Mouse (Mus musculus) adrenal gland, postnatal 25 days (tissue): ENCODE data around the gene Arsk. TPM values are rescaled to one million over a fixed set of nuclear protein-coding genes. Genes with fewer than 3 reads are reported as not detected.

Experiments used
- DNase-seq: peaks from one replicate; pipeline ENCODE4 v3.0.0; 2021; ENCODE audit warnings: mixed read lengths
- long read RNA-seq: library from polyadenylated mRNA; stranded (forward); transcript quantifications from one replicate; pipeline ENCODE4 v2.0.0, GENCODE M21; 2021
- total RNA-seq: library from RNA; stranded (reverse); gene quantifications from 2 replicates; pipeline ENCODE4 v1.2.3, GENCODE M21; 2021

Arsk gene
- 8.0 and 11.2 TPM in 2 replicates for total RNA-seq
- long read RNA-seq, transcript Arsk-201 (8 exons, 3,657 nt) = major isoform, 7 of 9 reads
- long read RNA-seq, partial matches to known transcripts = 2 of 9 reads
- long read RNA-seq, other reads (novel, unspliced or antisense) = 0 of 9 reads

DNA sequence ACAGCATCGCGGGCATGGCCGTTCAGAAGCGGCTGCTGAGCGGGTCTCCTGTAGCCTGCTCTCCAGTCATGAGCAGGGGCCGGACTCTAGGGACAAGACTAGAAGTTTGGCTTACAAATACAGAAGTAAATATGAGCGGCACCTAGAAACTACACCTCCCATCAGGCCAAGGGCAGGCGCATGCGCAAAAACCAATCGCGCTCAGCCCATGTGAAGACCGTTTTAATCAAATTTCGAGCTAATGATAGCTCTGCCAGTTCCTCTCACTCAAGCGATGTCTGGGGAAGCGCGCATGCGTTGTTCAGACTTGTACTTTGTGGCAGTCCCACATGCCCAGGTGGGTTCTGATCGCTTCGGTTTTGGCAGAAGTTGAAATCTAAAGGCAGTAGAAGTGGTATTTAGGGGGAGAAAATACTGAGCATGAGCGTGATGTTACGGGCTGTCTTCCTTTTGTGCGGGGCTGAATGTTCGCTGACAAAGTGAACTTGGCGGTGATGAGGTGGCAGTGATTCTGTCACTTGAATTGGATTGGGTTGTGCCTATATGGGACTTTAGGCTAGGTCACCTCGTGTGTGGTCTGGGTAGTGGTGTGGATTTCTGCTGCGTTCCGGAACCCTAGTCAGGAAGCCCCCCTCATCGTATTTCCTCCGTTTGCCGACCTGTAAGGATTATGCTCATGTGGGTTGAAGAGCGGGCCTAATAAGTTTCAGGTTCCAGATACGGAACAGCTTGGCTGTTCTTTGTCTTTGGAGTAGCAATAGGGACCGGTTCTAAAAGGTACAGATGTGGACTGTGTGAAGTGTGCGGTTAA lies at the start of gene Arsk, which contains the start of gene Ttc37:
Arsk (minus strand) TSS at position 168 of the 811 bp plus-strand sequence.
Ttc37 (plus strand) TSS at position 242 of the 811 bp plus-strand sequence.
- DNase-seq = peak; percentile 94

DNA sequence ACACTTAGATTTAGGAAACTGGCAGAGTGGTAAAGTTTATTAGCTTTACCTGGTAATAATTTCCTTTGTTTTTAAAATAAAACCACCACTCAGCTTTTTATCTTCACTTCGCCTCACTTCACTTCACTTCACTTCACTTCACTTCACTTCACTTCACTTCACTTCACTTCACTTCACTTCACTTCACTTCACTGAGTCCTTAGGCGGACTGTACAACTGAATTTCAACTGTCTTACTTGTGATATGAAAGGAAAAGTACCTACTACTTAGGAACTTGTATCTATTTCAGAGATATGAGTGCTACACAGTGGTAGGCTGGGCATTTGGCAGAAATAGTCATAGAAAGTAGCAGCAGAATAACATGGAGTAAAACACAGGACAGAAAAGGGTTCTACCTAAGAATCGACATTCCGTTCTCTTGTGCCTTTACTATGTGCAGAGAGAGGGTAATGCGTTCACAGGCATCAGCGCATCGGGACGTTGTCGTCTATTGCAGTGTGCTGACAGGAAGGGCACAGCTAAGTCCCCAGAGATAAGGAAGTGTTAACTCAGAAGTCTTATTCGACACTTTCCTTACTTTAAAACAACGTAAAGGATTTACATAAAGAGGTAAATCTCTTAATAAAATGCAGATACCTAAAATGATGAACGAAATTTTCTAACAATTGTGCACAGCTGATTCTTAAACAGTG lies 42.8 kb upstream of the Arsk start:
- DNase-seq = no peak

DNA sequence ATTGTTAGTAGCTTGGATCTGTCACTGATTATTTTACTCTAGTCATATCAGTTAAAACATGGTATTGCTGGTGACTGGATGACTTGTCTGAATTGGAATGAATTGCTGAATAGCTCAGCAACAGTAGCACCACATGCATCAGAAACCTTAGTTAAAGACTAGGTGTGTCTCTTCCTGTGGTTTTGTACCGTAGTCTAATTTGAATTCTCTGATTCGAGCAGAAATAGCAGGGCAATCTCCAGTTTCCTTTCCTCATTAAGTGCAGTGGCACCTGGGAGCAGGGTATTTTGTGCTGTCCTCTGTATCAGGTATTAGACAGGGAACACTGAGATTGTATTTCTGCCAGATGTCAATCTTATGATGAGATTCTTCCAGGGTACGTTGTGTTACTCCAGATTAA lies 40.4 kb upstream of the Arsk start:
- DNase-seq = no peak

DNA sequence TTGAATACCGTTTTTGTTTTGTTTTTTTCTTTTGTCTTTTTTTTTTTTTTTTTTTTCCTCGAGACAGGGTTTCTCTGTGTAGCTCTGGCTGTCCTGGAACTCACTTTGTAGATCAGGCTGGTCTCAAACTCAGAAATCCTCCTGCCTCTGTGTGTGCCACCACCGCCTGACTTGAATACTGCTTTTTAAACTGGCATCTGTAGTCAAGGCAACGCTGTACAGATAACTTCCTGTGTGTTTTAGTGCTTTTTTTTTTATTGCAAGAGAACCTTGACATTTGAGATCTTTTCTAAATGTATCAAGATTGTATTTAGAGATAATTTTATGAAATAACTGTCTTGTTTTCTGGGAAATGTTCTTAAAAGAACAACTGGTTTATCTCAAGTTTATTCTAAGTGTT lies 34.0 kb upstream of the Arsk start:
- DNase-seq = no peak

DNA sequence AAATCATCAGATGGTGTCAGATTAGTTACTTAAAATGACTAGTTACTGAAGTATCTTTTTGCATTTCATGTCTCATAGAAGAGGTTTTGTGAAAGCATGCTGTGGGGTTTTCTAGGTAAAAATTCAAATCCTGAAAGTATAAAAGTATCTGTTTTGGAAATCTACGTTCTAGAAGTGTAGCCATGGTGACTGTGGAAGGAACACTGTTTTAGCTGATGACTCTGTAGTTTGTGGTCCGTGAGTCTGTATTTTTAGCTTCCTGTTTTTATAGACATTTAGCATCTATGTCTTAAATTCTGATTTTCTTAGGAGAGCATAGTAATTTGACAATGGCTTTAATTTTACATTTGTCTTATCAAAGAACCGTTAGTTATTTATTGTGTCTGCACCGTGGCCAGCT lies 30.3 kb upstream of the Arsk start:
- DNase-seq = no peak

DNA sequence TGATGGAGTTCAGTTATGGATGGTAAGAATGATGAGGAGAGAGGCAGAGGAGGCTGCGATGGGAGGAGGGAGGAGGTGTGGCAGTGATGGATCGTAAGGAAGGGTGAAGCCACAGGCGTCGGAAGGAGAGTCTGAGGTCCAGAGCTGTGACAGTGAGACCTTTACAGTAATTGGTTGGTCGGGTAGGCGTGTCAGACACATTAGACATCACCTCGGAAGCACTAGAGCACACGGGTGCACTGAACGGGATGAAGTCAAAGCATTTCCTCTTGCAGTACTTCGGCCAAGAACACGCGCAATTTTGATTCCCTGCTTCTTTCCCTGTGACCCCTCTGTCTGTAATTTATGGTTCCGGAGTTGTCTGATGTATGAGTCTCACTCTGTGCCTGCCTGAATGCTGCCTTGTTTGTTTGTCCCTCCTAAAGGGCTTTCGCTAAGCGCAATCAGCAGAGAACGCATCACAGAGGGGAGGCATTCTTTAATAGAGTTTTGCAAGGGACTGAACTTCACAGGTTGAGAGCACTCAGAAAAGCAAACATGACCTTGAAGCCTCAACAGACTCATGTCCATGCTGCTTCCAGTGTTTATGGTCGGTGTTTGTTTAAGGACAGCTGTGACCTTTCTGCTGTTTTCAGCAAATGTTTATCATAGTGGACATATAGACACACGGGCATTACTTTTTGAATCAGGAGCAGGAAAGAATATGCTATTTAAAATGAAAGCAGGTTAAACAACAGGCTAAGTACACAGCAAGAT lies 10.8 kb upstream of the Arsk start:
- no peak for DNase-seq

DNA sequence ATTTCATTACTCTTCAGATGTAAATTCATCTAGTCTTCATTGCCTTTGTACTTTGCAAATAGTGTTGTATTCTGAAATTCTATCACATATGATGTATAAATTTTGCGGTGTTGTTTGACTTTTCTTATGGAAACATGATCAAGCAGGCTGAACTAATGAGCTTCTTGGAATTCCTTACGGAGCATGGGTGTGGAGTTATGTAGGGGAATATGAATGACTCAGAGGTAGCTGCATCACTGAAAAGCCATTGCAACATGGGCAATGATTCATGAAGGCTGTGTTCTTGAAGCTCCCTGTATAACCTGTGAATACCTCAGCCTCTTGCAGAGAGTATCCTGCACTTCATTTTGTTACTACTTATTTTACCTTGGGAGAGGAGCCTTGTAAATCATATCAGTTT lies 3.5 kb upstream of the Arsk start:
- DNase-seq = no peak

DNA sequence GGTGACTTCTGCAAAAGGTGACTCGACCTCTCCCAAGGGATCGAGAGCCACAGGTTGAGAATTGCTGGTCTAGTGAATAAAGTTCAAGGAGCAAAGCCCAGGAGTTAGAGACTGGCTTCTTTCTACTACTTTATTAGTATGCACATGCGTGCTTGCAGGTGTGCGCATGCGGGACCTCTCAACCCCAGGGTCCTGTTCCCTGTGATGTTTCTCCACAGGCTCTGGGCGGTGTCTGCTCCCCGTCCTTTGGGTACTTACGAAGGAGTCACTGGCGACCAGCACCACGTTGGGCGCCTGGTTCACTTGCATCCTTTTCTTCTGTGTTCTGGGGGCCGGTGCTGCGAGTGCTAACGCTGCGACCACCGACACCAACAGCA lies 356 bp downstream of the Arsk start:
- peak; percentile 46 for DNase-seq

DNA sequence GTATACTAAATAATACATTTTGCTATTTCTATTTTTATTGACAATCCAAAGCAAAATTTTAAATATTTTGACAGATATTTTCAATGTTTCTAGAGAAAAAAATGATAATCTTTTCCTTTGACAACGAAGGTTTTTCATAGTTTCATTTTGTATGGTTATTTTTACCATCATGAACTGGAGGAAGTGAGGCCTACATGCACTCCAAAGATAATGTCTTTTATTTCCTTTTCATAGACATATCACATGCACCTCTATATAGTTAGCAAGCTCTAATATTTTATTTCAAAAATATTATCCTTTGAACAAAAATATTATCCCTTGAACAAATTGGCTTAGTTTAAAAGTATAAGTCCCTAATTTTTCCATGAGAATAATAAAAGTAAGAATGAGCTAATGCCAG lies 24.1 kb downstream of the Arsk start:
- no peak for DNase-seq

DNA sequence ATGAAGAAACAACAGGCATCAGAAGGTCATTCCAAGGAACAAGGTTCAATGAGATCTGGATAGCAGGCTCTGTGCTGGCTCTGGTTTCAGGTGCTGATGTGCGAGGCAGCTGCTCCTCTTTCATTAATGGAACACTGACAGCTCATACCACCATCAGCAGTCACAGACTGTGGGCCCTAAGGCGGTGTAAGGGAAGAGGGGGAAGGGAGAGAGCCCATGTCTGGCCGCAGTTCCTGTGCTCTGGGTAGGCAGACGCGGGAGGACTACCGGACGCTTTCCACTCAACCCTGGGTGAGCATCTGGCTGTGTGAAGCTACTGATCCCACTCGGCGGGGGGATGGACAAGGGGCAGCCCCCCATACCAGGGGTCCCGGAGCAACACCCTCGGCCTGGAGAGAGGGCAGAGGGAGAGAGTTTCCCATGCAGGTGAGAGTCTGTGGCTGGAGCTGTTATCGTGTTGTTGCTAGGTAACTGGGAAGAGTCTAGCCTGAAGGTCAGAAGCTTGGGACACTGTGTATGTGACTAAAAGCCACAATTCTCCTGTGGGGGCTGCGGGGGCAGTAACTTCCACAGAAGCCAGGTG lies 34.0 kb downstream of the Arsk start:
- DNase-seq = no peak

DNA sequence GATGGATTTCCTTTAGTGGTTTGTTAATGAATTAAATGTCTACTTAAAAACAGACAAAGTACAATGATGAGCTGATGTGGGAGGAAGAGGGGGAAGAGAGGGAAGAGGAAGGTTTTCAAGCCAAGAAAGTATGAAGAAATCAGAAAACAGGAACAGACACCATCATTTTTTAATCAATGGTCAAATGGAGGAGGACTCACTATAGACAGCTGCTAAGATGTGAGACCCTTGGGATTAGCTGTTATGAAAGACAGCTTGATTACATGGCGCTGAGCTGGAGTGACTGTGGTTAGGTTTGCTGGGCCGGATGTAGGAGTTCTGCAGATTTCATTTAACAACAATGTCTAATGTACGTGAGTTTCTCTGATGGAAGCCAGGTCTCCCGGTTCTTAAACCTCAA lies 34.9 kb downstream of the Arsk start:
- DNase-seq = no peak

DNA sequence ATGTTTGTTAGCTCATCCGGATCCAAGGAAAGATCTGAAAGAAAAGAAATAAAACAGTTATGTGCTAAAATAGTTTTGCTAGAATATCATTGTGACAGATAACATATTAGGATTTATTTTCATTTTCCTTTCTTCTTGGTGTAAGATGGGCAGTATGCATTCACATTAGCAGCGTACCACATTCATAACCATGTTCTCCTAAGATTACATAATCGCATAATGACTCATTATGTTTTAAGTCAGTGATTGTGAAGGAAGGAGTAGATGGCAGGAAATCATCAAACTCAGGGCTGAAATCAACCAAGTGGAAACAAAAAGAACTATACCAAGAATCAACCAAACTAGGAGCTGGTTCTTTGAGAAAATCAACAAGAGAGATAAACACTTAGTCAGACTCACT lies 35.9 kb downstream of the Arsk start:
- no peak for DNase-seq

DNA sequence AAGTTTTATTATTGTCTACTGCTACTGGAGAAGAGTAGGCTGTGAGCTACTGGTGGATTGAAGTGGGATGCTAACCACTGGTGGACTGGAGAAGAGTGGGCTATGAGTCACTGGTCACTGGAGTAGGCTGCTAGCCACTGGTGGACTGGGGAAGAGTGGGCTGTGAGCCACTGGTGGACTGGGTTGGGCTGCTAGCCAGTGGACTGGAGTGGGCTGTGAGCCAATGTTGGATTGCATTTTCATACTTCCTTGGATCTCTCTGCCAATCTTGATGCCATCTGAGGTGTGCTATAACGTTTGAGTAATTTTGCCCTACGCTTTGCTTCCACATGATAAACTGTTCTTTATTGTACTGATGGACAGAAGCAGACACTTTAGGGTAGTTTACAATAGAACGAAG lies 36.3 kb downstream of the Arsk start:
- no peak for DNase-seq

DNA sequence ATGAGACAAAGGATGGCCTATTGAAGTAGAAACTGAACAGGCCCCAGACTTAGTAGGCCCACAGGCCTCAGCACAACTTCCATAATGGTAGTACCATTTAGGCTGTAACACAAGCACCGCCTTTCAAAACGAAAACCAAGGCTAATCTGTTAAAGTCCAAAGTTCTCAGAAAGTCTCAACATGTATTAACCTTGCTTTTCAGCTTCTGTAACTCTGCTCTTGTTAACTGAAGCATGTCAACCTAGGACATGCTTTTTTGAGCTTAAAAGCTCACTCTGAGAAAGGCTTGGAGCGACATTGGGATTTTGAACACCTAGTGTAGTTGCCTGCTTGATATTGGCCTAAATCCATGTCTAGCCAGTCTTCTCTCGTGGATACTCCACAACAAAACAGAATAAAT lies 38.9 kb downstream of the Arsk start:
- DNase-seq = no peak

DNA sequence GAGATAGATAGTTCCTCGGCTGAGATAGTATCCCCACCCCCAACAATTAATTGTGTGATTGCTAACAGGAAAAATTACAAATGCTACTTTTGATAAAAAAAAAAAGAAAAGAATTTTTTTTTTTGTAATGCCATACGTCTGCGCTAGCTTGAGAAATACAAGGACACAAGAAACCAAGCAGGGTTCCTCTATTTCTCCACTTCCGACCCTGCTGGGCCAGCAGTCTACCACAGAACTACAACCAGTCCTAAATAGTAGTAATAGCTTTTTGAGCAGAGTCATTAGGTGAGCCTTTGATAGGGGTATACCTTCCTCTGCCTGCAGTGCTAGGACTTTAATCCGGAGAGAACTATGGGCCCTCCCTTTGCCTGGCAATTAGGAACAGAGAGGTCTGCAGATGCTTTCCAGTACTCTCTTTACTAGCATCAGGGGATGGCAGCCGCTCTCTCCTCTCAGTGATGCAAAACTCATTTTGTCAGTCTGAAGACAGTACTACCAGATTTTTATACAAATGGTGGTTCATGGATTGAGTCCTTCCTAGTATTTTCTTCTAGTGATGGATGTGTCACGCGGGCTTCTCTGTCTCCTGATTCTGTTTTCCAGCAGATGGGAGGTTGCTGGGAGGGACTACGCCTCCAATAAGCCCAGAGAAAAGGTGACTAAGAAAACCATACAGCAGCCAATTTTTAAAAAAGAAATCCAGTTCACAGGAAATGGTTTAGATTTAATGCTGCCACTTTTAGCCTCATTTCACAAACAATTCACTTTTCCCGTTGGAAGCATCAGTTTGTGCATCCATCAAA lies 41.0 kb downstream of the Arsk start:
- DNase-seq = no peak

DNA sequence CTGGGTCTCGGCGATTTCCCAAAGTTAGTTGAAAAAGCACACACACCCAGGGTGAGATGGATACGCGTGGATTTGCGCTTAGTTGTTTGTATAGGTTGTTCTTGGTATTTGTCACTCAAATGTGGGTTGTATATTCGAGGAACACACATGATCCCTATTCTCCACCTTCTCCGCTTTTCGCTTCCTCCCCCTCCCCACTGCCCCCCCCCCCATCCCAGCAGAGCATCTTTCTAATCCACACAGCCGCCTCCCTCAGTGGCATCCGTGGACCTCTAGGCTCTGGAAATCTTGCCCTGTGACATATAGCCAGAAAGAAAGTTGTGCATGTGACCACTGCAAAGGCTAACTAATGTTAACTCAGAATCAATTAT lies 41.6 kb downstream of the Arsk start, which contains the start of gene Gpr150:
Gpr150 (minus strand) TSS at position 101 of the 371 bp plus-strand sequence.
- no peak for DNase-seq

DNA sequence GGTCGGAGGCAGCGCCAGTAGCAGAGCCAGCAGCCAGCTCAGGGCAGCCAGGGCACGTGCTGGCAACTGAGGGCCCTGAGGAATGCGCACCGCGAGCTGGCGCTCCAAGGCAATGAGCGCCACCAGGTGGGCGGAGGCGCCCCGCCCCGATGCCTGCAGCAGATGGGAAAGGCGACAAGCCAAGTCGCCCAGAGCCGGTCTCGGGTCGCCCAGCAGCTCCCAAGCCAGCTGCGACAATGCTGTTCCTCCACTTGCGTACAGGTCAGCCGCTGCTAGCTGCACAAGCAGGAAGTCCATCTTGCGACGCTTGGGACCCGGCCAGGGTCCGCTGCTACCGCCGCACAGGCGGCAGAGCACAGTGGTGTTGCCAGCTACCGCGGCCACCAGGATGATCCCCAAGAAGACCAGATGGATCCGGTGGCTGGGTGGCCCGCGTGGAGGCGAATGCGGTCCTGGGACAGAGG lies 42.2 kb downstream of the Arsk start:
- peak; percentile 65 for DNase-seq

DNA sequence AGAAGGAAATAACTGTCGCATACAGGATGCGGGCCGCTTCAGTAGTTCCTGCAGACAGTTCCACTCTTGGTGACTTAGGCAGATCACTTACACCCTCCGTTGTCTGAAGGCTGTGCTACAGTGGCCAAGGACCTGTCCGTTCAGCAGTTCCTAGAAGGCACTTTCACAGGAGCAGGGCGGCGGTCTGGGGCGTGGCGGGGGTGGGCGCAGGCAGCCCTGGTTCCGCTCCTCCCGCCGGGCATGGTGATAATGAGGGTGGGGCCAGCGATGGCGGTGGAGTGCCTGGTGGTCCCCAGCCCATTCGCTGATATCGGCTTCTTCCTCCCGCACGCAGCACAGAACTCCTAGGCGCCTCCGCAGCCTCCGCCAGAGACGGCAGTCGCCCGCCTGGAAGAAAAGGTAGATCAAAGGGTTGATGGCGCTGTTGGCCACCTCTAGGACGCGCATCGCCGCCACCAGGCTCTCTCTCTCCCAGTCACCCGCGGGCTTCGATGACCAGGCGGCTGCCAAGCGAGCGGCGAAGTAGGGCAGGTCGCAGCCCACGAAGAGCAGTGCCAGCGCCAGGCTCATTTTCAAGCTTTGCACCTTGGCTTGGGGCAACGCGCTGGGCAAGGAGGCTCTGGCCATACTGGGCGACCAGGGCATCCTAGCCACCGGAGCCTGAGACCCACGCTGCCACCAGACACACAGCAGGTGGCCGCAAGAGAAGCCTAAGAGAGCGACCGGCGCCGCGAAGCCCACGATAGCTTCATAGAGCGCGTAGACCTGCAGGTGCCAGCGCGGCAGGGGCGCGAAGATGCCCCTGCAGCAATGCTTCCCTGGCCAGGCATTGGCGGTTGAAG lies 42.8 kb downstream of the Arsk start:
- DNase-seq = peak; percentile 24

DNA sequence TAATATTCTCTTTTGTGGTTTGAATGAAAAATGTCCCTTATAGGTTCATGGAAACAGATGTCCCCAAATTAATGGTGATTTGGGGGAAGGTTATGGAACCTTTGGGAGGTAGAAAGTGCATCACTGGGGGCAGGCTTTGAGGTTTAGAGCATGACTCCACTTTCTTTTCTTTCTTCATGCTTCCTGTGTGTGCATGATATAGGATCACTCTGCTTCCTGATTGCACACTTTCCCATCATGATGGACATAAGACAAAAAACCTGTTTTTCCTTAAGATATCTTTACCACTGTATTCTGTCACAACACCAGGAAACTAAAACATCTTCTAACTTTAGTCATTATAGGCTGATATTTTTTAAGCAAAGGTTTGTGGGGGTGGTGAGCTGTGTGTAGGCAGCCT lies 53.5 kb downstream of the Arsk start:
- DNase-seq = no peak

DNA sequence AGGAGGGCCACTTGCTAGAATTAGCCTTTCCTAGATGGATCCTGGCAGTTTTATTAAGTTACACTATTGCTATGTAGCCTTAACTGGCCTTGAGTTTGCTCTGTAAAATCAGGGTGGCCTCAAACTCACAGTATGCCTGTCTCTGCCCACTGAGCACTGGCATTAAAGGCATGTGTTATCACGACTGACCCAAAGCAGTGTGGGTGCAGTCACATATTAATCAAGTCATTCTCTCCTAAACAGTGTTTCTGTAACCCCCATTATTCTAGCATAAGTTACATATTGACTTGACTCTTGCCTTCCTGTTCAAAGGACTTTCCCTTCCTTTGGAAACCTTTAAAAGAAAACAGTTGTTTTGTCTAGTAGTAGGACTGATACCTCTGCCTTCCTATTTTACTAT lies 56.0 kb downstream of the Arsk start:
- DNase-seq = no peak

DNA sequence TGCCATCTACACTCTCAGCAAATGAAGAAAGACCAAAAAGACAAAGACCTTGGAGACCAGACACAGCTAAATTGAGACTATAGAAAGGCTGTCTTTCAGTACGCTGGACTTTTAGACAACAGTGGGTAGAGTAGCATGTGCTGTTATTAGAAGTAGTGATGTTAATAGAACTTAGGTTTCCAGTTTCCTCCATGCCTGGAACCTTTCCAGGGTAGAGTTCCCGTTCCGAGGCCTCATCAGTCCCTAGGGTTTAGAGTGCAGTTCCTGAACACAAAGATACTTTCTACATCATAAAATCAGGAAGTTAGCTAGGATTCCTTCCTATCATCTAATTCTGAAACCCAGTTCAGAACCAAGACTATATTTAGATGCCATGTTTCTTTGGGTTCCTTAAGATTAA lies 73.9 kb downstream of the Arsk start:
- no peak for DNase-seq
